Comparison of ENCODE assay signal across 1 mouse cellular context in genomic region chr6:102555814-102556437, GRCm38 (mm10).
TF ChIP-seq lines count a peak whose summit lies in the region.

No protein-coding gene starts in this region.

TF ChIP-seq in MEL, 35 proteins besides CTCF, POLR2A, EP300 and RAD21 (continued from another document):
- no peak for TF ChIP-seq USF2 (IDR thresholded peaks at IDR 0.05; ENCODE audit: borderline replicate concordance in 1 of 2, insufficient read depth in 1 of 2, low read depth in 1 of 2, low read length in 2 of 2)
- TF ChIP-seq HCFC1 (IDR thresholded peaks at IDR 0.05; ENCODE audit: low read depth, low read length), result no peak
- no peak for TF ChIP-seq CHD2 (IDR thresholded peaks at IDR 0.05; ENCODE audit: low read length)
- TF ChIP-seq NELFE (IDR thresholded peaks at IDR 0.05; ENCODE audit: low read depth, low read length), result no peak
